Mouse (Mus musculus) ovary, adult 10 weeks (tissue): ENCODE results near the gene 1700025B11Rik. TPM values are rescaled to one million over a fixed set of nuclear protein-coding genes. Genes with fewer than 3 reads are reported as not detected.

Experiments
- polyA plus RNA-seq: library from polyadenylated mRNA; stranded (reverse); fragments of 350-450 nt; fragmentation: Illumina TruSeq; extraction: RNeasy Lipid Tissue Mini Kit (QIAGEN cat#74804); gene quantifications from one replicate; pipeline ENCODE4 v1.2.3, GENCODE M21; 2014

The 1700025B11Rik gene
- polyA plus RNA-seq = not detected

DNA sequence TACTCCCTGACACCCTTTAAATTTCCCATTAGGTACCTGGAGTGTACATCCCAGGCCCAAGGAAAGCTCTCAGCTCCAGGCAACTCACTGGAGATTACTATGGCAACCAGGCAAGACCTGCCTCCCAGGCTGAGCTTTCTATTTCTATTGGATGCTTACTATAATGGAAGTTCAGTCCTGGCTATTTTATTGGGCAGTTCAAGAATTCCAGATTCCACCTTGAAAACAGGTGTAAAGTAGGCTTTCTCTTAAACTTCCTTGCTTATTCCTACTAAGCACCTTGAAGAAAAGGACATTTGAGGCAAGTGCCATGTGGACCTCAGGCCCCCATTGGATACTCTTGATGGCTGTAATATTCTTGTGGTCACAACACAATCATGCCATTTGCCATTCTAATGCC is at the start of gene 1700025B11Rik:
1700025B11Rik (minus strand) TSS at position 101 of the 400 bp plus-strand sequence.

DNA sequence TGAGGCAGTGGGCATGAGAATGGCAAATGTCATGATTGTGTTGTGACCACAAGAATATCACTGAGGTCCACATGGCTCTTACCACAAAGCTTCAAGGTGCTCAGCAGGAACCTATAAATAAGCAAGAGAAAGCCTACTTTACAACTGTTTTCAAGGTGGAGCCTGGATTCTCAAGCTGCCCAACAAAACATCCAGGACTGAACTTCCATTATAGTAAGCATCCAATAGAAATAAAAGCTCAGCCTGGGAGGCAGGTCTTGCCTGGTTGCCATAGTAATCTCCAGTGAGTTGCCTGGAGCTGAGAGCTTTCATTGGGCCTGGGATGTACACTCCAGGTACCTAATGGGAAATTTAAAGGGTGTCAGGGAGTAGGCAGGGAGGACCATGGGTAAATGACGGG is 37.3 kb upstream of the 1700025B11Rik start, which contains the start of gene Gm36245:
Gm36245 (plus strand) TSS at position 301 of the 400 bp plus-strand sequence.

DNA sequence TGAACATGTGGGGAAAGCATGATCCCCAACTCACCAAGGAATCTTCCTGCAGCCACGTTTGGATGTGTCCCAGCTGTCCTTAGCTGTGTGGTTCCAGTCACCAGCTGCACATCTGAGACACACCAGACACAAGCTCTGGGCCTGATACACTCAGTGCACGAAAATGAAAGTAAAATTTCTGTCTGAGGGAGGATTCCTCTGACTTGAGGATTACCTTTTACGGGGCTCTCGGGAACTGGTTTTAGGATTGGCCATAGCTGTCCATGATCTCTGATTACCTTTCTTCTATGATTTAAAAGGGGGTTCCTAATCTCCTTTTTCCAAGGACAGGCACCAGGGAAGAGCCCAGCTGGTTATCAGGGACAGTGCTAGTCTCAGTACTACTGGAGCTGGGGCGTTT is 34.3 kb upstream of the 1700025B11Rik start, which contains the start of gene Apol10b:
Apol10b (minus strand) TSS at position 165 of the 400 bp plus-strand sequence.

DNA sequence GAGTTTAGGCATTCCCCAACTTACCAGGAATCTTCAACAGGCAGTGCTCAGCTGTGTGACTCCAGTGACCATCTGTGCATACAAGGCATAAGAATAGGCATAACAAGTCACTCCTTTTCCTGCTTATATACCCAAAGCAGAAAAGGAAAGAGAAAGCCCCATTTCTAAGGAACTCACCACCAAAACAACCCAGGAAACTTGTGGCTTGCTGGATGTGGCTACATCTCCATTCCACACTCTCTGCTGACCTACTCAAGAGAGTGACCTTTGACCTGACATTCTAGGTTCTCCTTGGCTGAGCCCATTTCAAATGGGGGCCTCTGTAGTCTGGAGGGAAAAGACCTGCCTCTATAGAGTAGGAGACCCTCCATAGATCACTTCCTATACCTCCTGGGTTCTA is 28.5 kb downstream of the 1700025B11Rik start, which contains the start of gene Apol7c:
Apol7c (minus strand) TSS at position 101 of the 400 bp plus-strand sequence.

Other genes with a start within 250 kb of the 1700025B11Rik start
- gene Apol7a, start 162.8 kb downstream of the 1700025B11Rik start, polyA plus RNA-seq = 1.7 TPM
- gene Apol9a, start 150.8 kb downstream of the 1700025B11Rik start, polyA plus RNA-seq = 0.23 TPM
- not detected for gene Apol7b, start 114.4 kb downstream of the 1700025B11Rik start, polyA plus RNA-seq
- not detected for gene Apol10a, start 84.8 kb downstream of the 1700025B11Rik start, polyA plus RNA-seq
- gene Apol11a, start 53.6 kb downstream of the 1700025B11Rik start, polyA plus RNA-seq = not detected
- gene Apol7c, start 28.6 kb downstream of the 1700025B11Rik start, polyA plus RNA-seq = 0.43 TPM
- 4.4 TPM for gene Apol10b, start 34.2 kb upstream of the 1700025B11Rik start, polyA plus RNA-seq
- gene Gm36245, start 37.4 kb upstream of the 1700025B11Rik start, polyA plus RNA-seq = not detected
- 0.23 TPM for gene Apol11b, start 81.4 kb upstream of the 1700025B11Rik start, polyA plus RNA-seq
- 3.9 TPM for gene Apol7e, start 137.0 kb upstream of the 1700025B11Rik start, polyA plus RNA-seq
- not detected for gene Apol9b, start 167.1 kb upstream of the 1700025B11Rik start, polyA plus RNA-seq
- gene Apol8, start 195.1 kb upstream of the 1700025B11Rik start, polyA plus RNA-seq = not detected